Mouse (Mus musculus) c-Kit-negative CD71-positive TER-119-positive erythroid progenitor cells, embryonic 14.5 days (primary cell): Measurements from ENCODE around the gene Trim37.

ENCODE experiments used
- DNase-seq: peaks from one replicate; pipeline ENCODE4 v3.0.0-alpha.2; 2013; ENCODE audit warnings: low read depth, low spot score

Gene Trim37

DNA sequence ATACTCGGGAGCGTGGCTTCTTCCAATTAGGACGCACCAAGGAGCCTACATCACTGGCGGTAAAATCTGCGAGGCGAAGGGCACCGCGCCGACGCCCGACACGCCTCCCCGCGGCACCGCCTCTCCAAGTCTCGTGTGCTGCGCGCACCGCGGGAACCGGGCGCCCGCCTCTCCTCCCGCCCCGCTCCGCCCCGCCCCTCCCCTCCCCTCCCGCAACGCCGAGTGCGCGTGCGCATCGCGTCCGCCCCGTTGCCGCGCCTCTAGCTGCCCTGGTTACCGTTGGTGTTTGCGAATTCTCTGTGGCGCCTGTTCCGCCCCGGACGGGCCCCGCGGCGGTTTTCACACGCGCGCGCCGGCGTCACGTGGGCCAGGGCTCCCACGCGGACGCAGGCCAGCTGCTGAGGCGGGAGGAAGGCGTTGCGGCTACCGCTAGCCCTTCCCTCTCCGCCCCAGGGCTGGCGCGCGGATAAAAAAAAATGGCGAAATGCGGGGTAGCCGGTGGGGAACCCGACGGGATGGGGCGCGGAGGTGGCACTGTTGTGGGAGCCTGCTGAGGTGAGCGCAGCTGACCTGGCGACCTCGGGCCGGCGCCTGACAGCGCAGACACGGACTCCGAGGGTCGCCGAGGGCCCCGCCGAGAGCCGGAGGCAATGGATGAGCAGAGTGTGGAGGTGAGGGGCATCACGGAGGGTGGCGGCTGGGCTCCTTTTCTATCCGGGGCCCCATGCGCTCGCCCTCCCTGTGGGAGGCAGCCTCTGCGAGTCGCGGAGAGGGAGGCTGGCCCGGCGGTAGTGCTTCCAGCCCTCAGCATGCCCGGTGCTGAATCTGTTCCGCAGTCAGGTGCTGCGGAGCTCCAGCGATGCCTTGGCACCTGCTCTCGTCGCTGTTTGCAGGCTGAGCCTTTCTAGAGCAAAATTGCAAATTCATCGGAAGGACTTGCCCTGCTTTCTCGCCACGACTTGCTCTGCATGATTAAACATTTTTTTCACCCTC, at the start of gene Trim37:
TSS of gene Trim37 (plus strand) at position 254 of the 993 bp plus-strand sequence.
- DNase-seq: peak; percentile 89

DNA sequence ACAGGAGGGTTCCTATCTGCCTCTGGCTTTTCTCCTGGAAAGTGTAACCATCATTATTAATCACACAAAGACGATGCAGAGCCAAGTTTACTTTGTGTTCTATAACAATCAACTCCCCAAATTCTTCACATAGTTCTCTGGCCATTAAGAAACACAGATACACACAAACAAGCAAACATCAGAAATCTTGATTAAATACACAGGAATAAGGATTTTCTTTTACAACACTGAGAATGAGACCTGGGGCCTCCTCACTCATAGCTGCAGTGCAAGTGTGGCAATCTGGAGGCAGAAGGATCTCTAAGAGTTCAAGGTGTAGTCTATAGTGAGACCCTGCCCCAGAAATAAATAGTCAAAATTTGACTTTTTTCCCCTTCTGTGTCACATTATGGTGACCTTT, 43.2 kb upstream of the Trim37 start:
- no peak for DNase-seq

DNA sequence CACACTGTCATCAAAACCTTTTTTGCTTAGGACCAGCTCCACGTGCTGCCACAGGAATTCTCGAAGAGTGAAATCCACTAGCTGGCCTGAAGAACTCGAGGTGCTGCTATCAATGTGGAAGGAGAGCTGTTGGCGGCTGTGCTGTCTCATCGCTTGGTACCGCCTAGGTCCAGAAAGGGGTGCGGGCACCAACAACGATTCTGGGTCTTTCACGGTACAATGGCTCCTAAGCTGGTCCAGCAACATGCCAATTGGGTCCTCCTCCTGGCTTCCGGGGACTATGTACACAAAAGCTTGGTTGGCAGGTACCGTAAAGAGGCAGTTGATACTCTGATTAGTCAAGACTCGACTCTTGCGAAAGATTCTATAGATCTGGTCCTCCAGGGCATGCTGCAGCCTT, 41.4 kb upstream of the Trim37 start:
- no peak for DNase-seq

DNA sequence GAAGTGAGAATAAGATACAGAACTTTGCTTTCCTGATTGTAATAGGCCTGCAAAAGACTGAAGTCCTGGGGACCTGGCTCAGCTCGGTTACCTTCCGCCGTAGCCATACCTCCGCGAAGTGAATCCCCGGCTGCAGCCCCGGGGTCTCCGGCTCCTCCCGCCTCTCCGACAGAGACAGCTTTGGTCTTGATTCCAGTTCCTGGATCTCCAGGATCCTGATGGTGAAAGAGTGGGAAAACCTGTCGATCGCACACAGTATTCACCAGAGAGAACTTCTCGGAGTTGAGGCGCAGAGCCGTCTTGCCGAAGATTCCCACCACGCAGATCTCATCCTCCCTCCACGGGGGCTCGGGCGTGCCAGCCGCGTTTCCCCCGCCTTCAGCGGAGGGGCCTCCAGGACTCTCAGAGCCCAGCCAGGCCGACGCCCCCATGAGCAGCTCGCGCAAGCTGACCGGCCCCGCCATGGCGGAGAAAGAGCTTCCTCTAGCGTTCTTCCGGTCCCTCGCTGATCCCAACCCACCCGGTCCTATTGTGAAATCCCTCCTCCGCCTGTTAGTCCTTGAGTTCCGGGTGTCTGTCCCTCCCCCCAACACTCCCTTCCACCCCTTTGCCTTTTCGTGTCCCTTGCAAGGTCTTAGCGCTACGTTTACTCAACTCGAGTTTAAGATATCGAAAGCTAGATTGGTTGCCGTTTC, 40.4 kb upstream of the Trim37 start, which contains the start of gene Smg8:
TSS of gene Smg8 (minus strand) at position 485 of the 695 bp plus-strand sequence.
- peak; percentile 55 for DNase-seq

DNA sequence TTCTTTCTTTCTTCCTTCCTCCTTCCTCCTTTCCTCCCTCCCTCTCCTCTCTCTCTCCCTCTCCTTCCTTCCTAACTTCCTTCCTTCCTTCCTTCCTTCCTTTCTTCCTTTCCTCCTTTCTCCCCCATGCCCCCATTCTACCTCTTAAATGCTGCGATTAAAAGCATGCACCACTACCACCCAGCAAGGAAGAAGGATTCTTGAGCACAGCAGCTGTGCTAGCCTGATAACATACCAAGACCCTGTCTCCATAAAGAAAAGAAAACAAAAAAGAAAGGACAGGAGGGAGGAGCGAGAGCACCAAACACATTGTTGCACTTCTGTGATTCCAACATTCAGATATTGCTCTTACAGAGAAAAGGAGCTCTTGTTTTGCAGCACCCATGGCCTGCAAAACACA, 39.7 kb upstream of the Trim37 start:
- no peak for DNase-seq

DNA sequence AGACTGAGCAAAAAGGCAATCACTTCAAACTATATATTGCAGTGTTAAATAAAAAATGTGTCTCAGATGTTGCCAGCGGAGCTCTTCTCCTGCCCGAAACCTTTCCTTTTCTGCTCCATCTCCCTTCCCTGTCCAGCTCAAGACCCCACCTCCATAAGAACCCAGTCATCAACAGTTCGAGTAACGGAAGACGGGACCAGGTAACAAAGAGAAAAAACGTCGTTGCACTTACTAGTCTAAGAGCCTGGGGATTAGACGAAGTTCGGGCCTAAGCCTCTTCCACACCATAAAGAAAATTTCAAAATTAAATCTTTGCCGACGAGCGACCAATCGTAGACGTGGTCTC, 18.5 kb upstream of the Trim37 start, which contains the start of gene Prr11:
TSS of gene Prr11 (minus strand) at position 300 of the 346 bp plus-strand sequence.
- no peak for DNase-seq

DNA sequence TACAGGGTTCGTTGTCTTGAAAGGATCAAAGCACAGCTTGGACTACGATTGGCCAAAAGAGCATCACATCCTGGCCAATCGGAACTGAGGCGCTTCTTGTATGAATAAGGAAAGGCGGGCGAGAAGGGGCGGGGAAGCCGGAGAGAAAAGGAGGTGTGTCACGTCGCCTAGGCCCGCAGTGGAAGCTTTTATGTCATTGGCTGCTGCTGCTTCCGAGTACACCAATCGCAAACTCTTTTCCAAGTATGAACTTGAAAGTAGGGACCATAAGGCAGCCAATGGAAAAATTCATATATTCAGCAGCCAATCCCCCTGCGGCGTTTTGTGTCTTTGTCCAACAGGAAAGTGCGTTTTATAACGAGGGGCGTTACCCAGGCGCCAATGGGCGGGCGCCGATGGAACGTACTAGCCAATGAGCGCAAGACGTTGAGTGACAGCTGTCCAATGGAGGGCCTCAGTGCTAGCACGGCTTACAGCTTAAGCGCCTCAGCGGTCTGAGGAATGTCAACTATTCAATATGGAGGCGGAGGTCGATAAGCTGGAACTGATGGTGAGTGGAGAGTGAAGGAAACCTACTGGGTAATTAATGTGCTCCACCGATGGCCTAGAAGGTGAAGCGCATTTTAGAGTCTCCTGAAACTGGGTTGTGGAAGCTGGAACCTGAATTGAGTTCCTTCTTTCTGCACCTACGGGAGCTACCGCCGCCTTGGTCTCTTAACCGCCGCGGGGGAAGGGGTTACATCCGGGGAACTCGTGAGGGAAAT, 17.9 kb upstream of the Trim37 start, which contains the start of gene Ska2:
TSS of gene Ska2 (plus strand) at position 480 of the 764 bp plus-strand sequence.
- DNase-seq: peak; percentile 99

DNA sequence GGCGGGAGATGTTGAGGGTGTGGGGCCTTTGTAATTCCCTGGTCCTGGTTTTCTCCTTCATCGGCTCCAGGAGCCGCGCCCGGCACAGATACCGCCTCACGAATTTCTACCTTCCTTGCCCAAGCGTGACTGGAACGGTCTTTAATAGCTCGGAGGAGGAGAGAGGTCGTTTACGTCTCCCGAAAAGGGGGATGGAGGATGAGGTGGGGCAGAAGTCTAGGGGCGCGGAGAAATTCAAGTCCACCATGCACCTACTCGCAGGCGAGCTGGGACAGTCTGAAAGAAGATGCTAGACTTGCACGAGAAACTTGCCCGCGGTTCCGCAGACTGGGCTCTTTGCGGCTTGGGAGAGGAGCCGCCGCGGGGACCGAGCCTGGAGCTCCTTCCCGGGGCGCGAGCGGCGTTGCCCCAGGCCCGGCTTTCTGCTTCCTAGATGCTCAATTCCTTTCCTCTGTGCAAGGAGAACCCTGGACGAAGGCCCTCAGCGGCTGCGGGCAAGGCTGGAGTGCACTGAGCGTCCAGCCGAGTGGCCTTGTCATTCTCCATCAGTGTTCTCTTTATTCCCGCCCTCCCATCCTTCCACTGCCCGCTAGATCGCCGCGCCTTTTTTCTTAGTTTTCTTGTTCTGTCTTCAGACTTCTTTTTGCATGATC, 17.2 kb upstream of the Trim37 start:
- DNase-seq: no peak

DNA sequence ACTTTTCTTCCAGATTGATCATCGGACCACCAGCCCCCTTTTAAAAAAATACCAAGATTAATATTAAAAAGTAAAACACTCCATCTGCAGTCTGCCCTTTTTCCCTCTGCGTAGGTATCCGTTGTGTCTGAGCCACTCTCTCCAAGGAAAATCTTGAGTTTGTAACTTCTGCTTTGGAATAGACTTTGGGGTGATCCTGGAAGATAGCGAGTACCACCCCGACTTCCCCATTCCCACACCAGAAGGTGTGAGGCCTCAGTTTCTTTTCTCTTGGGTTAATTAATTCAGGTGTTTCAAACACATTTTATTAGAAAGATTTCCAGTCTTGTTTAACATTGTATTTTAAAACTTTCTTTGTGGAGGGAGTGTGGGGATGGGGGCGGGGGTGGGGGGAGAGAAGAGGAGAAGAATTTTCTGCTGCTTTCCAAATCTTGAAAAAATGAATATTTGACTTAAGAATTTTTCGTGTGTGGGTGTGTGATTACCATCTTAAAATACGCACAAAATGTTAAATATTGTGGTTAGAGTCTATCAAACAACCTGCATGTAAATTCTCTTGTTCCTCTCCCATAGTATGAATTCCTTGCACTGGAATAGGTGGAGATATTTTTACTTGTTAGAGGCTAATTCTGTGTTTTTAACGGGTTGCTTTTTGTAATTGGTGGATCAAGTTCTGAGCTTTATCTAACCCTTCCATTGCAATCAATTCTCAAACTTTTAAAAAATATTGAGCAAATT, 16.5 kb upstream of the Trim37 start:
- DNase-seq: no peak

DNA sequence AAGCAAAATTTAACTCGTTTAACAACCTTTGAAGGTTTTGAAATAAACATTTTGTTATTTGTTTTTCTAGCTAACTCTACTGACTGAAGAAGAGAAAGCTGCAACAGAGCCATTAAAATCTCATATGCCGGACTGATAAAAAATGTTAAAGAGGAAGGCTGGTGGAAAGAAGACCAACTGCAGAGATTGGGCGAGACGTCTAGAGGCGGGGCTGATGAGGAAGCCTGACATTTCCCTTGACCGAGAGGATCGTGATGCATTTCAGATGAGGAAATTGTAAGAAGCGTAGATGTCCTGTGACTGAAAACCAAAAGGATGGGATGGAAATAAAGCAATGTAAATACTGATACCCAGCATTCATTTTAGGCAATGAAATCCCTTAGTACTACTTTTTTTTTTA, 5.0 kb upstream of the Trim37 start:
- DNase-seq: no peak

DNA sequence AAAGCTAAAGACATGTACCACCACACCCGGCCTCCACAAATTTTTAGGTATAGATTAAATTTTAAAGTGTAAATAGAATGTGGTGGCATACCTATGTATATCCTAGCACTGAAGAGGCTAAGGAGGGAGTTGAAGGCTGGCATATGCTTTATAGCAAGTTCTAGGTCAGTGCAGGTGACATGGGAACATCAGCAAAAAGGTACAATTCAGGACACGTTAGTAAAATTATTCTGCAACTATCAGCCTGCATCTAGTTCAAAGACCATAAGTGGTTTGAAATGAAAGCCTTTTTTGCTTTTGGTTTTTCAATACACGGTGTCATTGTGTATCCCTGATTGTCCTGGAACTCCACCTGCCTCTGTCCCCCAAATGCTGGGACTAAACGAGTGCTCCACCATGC, 1.3 kb upstream of the Trim37 start:
- no peak for DNase-seq

DNA sequence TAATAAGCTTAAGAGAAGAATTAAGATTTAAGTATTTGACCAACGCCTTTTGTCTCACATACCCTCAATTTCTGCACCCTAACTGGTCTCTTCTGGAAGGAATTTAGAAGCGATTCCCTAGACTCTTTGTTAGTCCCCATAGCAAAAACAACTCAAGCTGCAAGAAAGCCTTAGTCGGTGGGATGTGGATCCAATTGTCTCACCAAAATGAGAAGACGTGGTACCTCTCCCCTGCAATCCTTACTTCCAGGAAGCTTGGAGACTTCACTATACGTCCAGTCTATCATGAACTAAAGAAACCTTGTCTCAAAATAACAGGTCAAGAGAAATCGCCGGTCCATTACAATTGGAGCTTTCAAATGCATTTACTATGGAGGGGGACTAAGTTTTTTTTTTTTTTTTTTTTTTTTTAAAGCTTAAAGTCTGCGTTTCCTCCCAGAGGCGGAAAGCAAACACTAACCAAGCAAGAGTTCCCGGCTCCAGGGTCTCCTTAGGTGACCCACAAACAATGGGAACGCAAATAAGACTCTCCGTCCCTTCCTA, 525 bp upstream of the Trim37 start:
- no peak for DNase-seq

DNA sequence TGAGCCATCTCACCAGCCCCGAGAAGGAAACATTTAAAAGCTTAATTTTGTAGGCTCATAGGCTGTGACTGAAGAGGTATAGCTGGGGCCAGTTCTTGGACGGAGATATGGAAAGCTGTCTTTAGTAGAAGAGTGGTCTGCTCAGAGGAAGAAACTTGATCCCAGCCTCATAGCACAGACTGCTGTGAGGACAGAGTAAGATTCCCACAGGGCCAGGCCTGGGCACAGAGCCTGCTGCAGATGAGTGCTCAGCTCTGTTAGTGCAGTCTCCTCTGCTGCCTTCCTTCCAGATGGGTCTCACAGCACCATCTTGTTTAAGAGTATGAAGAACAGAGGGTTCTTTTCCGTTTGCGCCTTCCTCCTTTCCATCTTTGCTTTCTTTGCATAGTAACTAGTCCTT, 9.4 kb downstream of the Trim37 start:
- no peak for DNase-seq

DNA sequence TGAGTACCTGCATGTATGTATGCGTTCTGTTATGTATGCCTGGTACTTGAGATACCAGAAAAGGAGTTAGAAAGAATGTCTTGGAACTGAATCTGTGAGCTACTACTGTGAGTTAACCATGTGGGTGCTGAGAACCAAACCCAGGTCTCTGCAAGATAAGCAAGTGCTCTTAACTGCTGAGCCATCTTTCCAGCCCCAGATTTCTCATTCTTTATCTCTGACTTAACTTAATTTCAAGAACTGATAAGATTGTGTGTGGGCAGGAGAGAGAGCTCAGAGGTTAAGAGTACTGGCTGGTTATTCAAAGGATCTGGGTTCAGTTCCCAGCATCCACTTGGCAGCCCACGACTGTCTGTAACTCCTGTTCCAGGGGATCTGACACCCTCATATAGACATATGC, 31.1 kb downstream of the Trim37 start:
- no peak for DNase-seq

DNA sequence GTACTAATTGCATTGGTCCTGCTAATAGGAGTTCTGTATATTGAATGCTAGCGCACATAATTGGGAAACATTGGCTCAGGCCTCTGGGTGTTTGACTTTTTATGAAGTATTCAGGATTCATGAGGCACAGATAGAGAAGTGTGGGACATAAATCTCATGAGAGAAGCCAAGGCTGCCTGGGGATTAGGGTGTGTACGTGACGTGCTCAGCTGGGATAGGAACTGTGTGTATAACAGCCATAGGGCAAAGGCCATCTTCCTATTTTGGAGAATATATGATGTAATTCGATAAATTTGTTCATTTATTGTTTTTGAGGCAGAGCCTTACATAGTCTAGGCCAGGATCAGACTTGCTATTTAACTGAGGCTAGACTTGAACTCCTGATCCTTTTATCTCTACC, 35.8 kb downstream of the Trim37 start:
- no peak for DNase-seq

DNA sequence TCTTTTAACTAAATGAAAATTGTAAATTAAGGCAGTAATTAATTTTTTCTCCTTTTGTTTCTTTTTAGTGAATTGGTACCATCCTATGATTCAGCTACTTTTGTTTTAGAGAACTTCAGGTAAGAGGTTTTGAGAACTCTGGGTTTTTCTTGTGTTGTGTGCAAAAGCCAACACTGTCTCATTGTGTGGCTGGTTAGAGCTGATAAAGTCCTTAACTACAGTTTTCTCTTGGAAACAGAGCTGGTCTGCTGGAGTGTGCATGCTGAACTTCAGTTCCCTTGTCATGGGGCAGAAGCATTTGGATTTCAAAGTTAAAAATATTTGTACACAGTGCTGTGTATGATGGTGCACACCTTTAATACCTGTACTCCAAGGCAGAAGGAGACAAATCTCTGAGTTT, 36.9 kb downstream of the Trim37 start:
- DNase-seq: no peak

DNA sequence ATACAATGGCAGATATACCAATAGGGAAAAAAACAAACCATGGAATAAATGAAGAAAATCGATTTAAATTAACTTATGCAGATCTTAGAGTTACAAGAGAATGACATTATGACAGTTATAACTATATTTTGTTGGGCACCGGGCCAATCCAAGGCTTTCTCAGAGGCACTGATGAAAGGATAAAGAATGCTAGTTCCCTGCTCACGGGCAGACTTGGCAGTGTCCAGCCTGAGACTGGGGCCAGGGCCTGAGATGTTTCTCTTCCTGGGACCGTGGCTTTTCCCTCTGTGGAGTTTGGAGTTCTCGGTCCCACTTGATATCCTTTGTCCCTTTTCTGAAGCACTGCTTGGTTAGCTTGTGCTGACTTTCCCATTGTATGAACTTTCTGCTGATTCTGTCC, 46.7 kb downstream of the Trim37 start:
- no peak for DNase-seq

DNA sequence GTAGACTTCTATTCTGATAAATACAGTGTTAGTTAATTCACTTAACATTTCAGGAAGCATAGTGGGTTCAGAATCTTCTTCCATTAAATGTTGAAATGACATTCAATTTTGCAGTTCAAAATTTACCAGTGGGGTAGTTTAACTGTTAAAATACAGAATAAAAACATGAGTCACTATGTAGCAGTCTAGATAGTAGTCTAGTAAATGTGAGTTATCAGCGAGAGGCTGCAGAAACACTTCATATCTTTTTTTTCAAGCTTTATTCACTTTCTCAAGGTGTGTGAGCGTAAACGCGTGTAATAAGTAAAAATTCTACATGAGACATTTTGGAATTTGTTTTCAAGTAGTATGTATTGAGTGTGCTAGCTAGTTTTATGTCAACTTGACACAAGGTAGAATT, 48.2 kb downstream of the Trim37 start:
- no peak for DNase-seq

DNA sequence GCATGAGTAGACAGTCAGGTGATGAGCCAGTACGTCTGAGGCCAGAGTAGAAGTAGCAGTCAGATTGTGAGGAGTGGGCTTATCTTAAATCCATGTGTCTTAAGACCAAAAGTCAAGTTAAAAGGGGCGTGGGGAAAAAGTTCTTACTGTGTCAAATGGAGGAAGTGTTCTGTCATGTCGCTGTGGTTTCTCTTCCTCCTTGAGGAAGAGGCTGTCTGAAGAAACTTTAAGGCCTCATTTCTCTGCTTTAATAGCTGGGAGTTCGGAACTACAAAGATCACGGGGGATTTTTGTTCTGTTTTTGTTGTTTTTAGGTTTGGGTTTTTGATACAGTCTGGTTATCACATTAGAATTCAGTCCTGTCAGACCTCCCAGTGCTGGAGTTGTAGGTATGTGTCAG, 85.4 kb downstream of the Trim37 start:
- DNase-seq: no peak

DNA sequence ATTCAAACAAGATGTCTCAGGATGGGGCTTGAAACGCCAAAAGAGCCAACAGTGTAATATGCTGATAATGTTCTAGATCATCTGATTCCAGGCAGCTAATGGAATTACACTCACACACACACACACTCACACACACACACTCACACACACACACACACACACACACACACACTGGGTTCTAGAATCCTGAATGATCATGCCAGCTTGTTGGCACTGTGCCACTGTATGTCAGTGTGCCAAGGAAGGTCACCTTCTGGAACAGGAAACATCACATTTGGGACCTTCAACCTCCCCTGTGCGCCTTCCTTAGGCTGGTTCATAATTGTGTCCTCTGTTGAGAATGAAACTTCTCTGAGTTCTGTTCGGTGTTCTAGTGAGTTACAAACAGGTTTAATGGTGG, 95.8 kb downstream of the Trim37 start:
- no peak for DNase-seq
